Mouse (Mus musculus): ENCODE measurements around the gene Tigit. TPM values are rescaled to one million over a fixed set of nuclear protein-coding genes. Genes with fewer than 3 reads are reported as not detected.

The Tigit gene
- polyA plus RNA-seq, 1 experiment from 2014 or later = not detected

DNA sequence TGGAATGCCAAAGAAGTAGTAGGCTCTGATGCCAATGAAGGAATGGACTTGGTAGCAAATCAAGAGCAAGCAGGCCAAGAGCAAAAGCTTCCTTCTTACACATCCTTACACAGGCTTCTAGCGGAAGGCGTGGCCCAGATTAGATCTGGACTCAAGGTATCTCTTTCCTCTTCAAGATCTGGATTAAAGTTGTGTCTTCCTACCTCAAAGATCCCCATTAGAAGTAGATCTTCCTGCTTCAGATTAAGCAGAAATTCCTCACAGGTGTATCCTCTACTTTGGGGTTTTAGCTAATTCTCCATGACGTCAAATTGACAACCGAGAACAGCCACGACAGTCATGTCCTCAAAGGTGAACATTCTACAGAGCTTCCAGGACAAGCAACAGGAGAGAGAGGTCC is 27.8 kb upstream of the Tigit start:
- Histone ChIP-seq H3K9ac (ENCODE audit: low read length) (no peak overlapping the region), H3K4me2 (ENCODE audit: low read length) (no peak overlapping the region), H3K27me3 (ENCODE audit: control insufficient read depth, insufficient read depth, low read length) (no peaks in the 10 kb centered on the region), H3K9me3 (ENCODE audit: control insufficient read depth, low read length) (no peaks in the 10 kb centered on the region), H3K4me3 (ENCODE audit: control insufficient read depth in 1 of 2, insufficient read depth in 1 of 2, low read depth in 1 of 2, low read length in 2 of 2) (no peak overlapping the region), H3K36me3 (ENCODE audit: control insufficient read depth, insufficient read depth, low read length) (no peaks in the 10 kb centered on the region), H3K4me1 (ENCODE audit: control insufficient read depth in 2 of 2, insufficient read depth in 2 of 2, low read length in 2 of 2) (no peaks in the 10 kb centered on the region), H3K27ac (replicated peaks in 1 of 2; ENCODE audit: control insufficient read depth in 1 of 2, insufficient read depth in 1 of 2, low read depth in 2 of 2, low read length in 2 of 2) (no peak overlapping the region)
- 88% methylated on average over 5 of the region's 5 CpGs for WGBS
- ATAC-seq (ENCODE audit: insufficient number of reproducible peaks, insufficient read depth, low FRiP score, low read depth) = no peak

- no peak overlapping the region for H3K27ac ChIP-seq (replicated peaks in 1 of 2; ENCODE audit: control insufficient read depth in 1 of 2, insufficient read depth in 1 of 2, low read depth in 2 of 2, low read length in 2 of 2)
- H3K27me3 ChIP-seq (ENCODE audit: control insufficient read depth, insufficient read depth, low read length) = no peaks in the 10 kb centered on the region
- ATAC-seq (ENCODE audit: insufficient number of reproducible peaks, insufficient read depth, low FRiP score, low read depth) = no peak
- H3K4me2 ChIP-seq (ENCODE audit: low read length) = no peak overlapping the region
- no peaks in the 10 kb centered on the region for H3K9me3 ChIP-seq (ENCODE audit: control insufficient read depth, low read length)
- H3K36me3 ChIP-seq (ENCODE audit: control insufficient read depth, insufficient read depth, low read length) = no peaks in the 10 kb centered on the region
- H3K9ac ChIP-seq (ENCODE audit: low read length) = no peak overlapping the region
- WGBS = 81% methylated on average over 2 of the region's 2 CpGs
- no peaks in the 10 kb centered on the region for H3K4me1 ChIP-seq (ENCODE audit: control insufficient read depth in 2 of 2, insufficient read depth in 2 of 2, low read length in 2 of 2)
- no peak overlapping the region for H3K4me3 ChIP-seq (ENCODE audit: control insufficient read depth in 1 of 2, insufficient read depth in 1 of 2, low read depth in 1 of 2, low read length in 2 of 2)
These were observed 27.0 kb upstream of the Tigit start for GRCm38 (mm10) chr16:43690912-43691311.

DNA sequence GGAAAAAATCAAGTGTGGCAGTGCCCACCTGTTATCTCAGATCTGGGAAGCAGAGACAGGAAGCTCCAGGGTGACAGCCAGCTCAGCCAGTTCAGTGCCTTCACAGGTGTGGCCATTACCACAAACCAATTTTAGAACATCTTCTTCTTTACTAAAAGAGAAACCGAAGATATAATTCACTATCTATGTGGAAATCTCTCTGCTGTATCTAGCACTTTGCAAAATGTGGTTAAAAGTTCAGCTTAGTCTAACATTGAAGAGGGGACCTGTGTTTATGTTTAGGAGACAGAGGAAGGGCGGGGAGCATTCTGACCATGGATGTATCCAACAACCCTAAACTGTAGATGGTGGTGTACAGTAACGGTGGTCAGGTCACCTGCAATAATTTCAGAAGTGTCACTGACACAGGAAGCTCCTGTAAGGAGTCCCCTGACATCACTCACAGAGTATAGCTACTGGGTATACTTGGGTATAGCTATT is 26.3 kb upstream of the Tigit start:
- no peak overlapping the region for H3K4me3 ChIP-seq (ENCODE audit: control insufficient read depth in 1 of 2, insufficient read depth in 1 of 2, low read depth in 1 of 2, low read length in 2 of 2)
- H3K4me2 ChIP-seq (ENCODE audit: low read length) = no peak overlapping the region
- H3K9ac ChIP-seq (ENCODE audit: low read length) = no peak overlapping the region
- WGBS = 87% methylated on average over 3 of the region's 3 CpGs
- no peak overlapping the region for H3K27ac ChIP-seq (replicated peaks in 1 of 2; ENCODE audit: control insufficient read depth in 1 of 2, insufficient read depth in 1 of 2, low read depth in 2 of 2, low read length in 2 of 2)
- H3K9me3 ChIP-seq (ENCODE audit: control insufficient read depth, low read length) = no peaks in the 10 kb centered on the region
- no peak; the same call in 1 of the 2 replicates for ATAC-seq (ENCODE audit: insufficient number of reproducible peaks, insufficient read depth, low FRiP score, low read depth)
- no peaks in the 10 kb centered on the region for H3K4me1 ChIP-seq (ENCODE audit: control insufficient read depth in 2 of 2, insufficient read depth in 2 of 2, low read length in 2 of 2)
- no peaks in the 10 kb centered on the region for H3K27me3 ChIP-seq (ENCODE audit: control insufficient read depth, insufficient read depth, low read length)
- H3K36me3 ChIP-seq (ENCODE audit: control insufficient read depth, insufficient read depth, low read length) = no peaks in the 10 kb centered on the region

DNA sequence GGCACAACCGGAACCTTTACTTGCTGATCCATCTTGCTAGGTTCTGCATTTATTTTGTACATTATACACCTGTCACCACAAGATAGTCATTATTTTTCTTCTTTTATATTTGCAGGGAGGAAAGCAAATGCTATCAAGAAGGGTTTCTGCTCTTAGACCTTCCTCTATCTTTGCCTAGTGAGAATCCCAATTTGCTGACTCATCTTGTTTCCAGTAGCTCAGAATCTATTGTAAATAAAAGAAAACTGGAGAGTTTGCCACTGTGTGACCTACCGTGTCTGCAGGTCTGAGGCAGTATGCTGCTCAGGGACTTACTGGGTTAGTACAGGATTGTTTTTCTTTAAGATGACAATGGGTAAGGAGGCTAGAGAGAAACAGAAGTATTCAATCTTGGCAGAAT is 24.0 kb upstream of the Tigit start:
- Histone ChIP-seq H3K9me3 (ENCODE audit: control insufficient read depth, low read length) (no peaks in the 10 kb centered on the region), H3K27ac (replicated peaks in 1 of 2; ENCODE audit: control insufficient read depth in 1 of 2, insufficient read depth in 1 of 2, low read depth in 2 of 2, low read length in 2 of 2) (no peak overlapping the region), H3K9ac (ENCODE audit: low read length) (no peak overlapping the region), H3K36me3 (ENCODE audit: control insufficient read depth, insufficient read depth, low read length) (no peaks in the 10 kb centered on the region), H3K27me3 (ENCODE audit: control insufficient read depth, insufficient read depth, low read length) (no peaks in the 10 kb centered on the region), H3K4me1 (ENCODE audit: control insufficient read depth in 2 of 2, insufficient read depth in 2 of 2, low read length in 2 of 2) (no peaks in the 10 kb centered on the region), H3K4me2 (ENCODE audit: low read length) (no peak overlapping the region), H3K4me3 (ENCODE audit: control insufficient read depth in 1 of 2, insufficient read depth in 1 of 2, low read depth in 1 of 2, low read length in 2 of 2) (no peak overlapping the region)
- 81% methylated on average over 2 of the region's 2 CpGs for WGBS
- no peak for ATAC-seq (ENCODE audit: insufficient number of reproducible peaks, insufficient read depth, low FRiP score, low read depth)

DNA sequence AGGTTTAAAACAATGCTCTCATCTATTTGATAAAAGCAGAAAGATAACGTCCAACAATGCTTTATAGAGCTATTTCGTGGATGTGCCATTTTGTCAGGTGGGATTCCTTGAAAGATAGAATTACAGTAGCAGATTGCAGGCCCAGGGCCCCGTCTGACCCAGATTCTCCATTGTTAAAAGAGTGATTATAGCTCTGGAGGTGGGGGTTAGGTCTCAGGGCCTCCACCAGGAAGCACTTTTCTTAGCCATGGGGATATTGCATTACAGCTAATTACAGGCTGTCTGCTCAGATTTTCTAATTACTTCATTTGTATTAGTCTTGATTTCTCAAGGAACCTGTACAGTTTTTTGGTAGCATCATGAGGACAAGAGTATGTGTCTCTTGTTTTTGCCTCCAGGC is 10.5 kb upstream of the Tigit start:
- Histone ChIP-seq H3K9ac (ENCODE audit: low read length) (no peak overlapping the region), H3K36me3 (ENCODE audit: control insufficient read depth, insufficient read depth, low read length) (no peaks in the 10 kb centered on the region), H3K27ac (replicated peaks in 1 of 2; ENCODE audit: control insufficient read depth in 1 of 2, insufficient read depth in 1 of 2, low read depth in 2 of 2, low read length in 2 of 2) (no peak overlapping the region), H3K4me1 (ENCODE audit: control insufficient read depth in 2 of 2, insufficient read depth in 2 of 2, low read length in 2 of 2) (no peaks in the 10 kb centered on the region), H3K4me2 (ENCODE audit: low read length) (no peak overlapping the region), H3K27me3 (ENCODE audit: control insufficient read depth, insufficient read depth, low read length) (no peaks in the 10 kb centered on the region), H3K4me3 (ENCODE audit: control insufficient read depth in 1 of 2, insufficient read depth in 1 of 2, low read depth in 1 of 2, low read length in 2 of 2) (no peak overlapping the region), H3K9me3 (ENCODE audit: control insufficient read depth, low read length) (no peaks in the 10 kb centered on the region)
- WGBS = 76% methylated on average over 3 of the region's 3 CpGs
- no peak for ATAC-seq (ENCODE audit: insufficient number of reproducible peaks, insufficient read depth, low FRiP score, low read depth)

DNA sequence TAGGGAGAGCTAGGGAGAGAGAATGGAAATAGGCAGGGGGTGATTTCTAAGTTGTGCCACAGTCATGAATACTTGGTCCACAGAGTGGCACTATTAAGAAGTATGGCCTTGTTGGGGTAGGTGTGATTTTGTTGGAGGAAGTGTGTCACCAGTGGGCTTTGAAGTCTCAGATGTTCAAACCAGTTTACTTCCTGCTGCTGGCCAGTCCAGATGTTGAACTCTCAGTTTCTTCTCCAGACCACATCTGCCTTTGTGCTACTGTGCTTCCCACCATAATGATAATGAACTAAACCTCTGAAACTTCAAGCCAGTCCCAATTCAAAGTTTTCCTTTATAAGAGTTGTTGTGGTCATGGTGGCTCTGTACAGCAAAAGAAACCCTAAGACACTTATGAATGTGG is 8.8 kb upstream of the Tigit start:
- Histone ChIP-seq H3K4me1 (ENCODE audit: control insufficient read depth in 2 of 2, insufficient read depth in 2 of 2, low read length in 2 of 2) (no peaks in the 10 kb centered on the region), H3K4me2 (ENCODE audit: low read length) (no peak overlapping the region), H3K27ac (replicated peaks in 1 of 2; ENCODE audit: control insufficient read depth in 1 of 2, insufficient read depth in 1 of 2, low read depth in 2 of 2, low read length in 2 of 2) (no peak overlapping the region), H3K4me3 (ENCODE audit: control insufficient read depth in 1 of 2, insufficient read depth in 1 of 2, low read depth in 1 of 2, low read length in 2 of 2) (no peak overlapping the region), H3K9ac (ENCODE audit: low read length) (no peak overlapping the region), H3K36me3 (ENCODE audit: control insufficient read depth, insufficient read depth, low read length) (no peaks in the 10 kb centered on the region), H3K27me3 (ENCODE audit: control insufficient read depth, insufficient read depth, low read length) (no peaks in the 10 kb centered on the region), H3K9me3 (ENCODE audit: control insufficient read depth, low read length) (no peaks in the 10 kb centered on the region)
- ATAC-seq (ENCODE audit: insufficient number of reproducible peaks, insufficient read depth, low FRiP score, low read depth) = no peak

DNA sequence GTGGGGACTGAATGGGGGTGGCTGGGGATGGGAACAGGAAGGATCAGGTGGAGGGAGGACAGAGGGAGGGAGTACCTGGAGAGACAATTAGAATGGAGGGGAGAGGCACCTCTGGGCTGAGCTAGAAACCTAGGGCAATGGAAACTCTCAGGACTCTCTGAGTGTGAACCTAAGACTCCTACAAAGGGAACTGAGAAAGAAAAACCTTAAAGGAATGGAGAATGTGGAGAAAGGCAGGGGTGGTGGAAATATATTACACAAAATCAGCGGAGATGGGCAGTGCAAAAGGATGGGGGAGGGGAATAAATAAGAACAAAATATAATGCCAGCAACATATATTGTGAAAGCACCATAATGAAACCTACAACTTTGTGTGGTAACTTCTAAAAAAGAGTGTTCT is 8.0 kb upstream of the Tigit start:
- Histone ChIP-seq H3K27me3 (ENCODE audit: control insufficient read depth, insufficient read depth, low read length) (no peaks in the 10 kb centered on the region), H3K27ac (replicated peaks in 1 of 2; ENCODE audit: control insufficient read depth in 1 of 2, insufficient read depth in 1 of 2, low read depth in 2 of 2, low read length in 2 of 2) (no peak overlapping the region), H3K4me3 (ENCODE audit: control insufficient read depth in 1 of 2, insufficient read depth in 1 of 2, low read depth in 1 of 2, low read length in 2 of 2) (no peak overlapping the region), H3K4me2 (ENCODE audit: low read length) (no peak overlapping the region), H3K36me3 (ENCODE audit: control insufficient read depth, insufficient read depth, low read length) (no peaks in the 10 kb centered on the region), H3K9me3 (ENCODE audit: control insufficient read depth, low read length) (no peaks in the 10 kb centered on the region), H3K9ac (ENCODE audit: low read length) (no peak overlapping the region), H3K4me1 (ENCODE audit: control insufficient read depth in 2 of 2, insufficient read depth in 2 of 2, low read length in 2 of 2) (no peaks in the 10 kb centered on the region)
- WGBS = 85% methylated on average over 1 of the region's 1 CpGs
- no peak for ATAC-seq (ENCODE audit: insufficient number of reproducible peaks, insufficient read depth, low FRiP score, low read depth)

- H3K27ac ChIP-seq (replicated peaks in 1 of 2; ENCODE audit: control insufficient read depth in 1 of 2, insufficient read depth in 1 of 2, low read depth in 2 of 2, low read length in 2 of 2) = no peak overlapping the region
- WGBS = 91% methylated on average over 3 of the region's 3 CpGs
- no peak overlapping the region for H3K4me2 ChIP-seq (ENCODE audit: low read length)
- no peak for ATAC-seq (ENCODE audit: insufficient number of reproducible peaks, insufficient read depth, low FRiP score, low read depth)
- H3K4me3 ChIP-seq (ENCODE audit: control insufficient read depth in 1 of 2, insufficient read depth in 1 of 2, low read depth in 1 of 2, low read length in 2 of 2) = no peak overlapping the region
- no peaks in the 10 kb centered on the region for H3K36me3 ChIP-seq (ENCODE audit: control insufficient read depth, insufficient read depth, low read length)
- no peak overlapping the region for H3K9ac ChIP-seq (ENCODE audit: low read length)
- H3K9me3 ChIP-seq (ENCODE audit: control insufficient read depth, low read length) = no peaks in the 10 kb centered on the region
- no peaks in the 10 kb centered on the region for H3K27me3 ChIP-seq (ENCODE audit: control insufficient read depth, insufficient read depth, low read length)
- H3K4me1 ChIP-seq (ENCODE audit: control insufficient read depth in 2 of 2, insufficient read depth in 2 of 2, low read length in 2 of 2) = no peaks in the 10 kb centered on the region
These were observed 4.3 kb upstream of the Tigit start for GRCm38 (mm10) chr16:43668294-43668693.

Data from heart, embryonic 14.5 days (tissue).